Mouse (Mus musculus) embryonic fibroblast, embryonic 13.5 days (primary cell): ENCODE data around the gene Rpp21.
"Not testable (repeated sequence)": the region's sequence is repeated elsewhere in the genome, so short reads cannot be mapped to it uniquely, and the experiment has no call there.

ENCODE experiments used
- CTCF ChIP-seq: IDR thresholded peaks from 2 replicates; pipeline ENCODE4 v1.5.1; 2011; ENCODE audit warnings: mild to moderate bottlenecking, control low read depth, low read length, moderate library complexity, borderline replicate concordance; ENCODE audit not compliant: insufficient read depth
- POLR2A ChIP-seq: IDR thresholded peaks from 2 replicates; pipeline ENCODE4 v1.6.1; 2011; ENCODE audit warnings: low read depth, mild to moderate bottlenecking, control low read depth, low read length, moderate library complexity

DNA sequence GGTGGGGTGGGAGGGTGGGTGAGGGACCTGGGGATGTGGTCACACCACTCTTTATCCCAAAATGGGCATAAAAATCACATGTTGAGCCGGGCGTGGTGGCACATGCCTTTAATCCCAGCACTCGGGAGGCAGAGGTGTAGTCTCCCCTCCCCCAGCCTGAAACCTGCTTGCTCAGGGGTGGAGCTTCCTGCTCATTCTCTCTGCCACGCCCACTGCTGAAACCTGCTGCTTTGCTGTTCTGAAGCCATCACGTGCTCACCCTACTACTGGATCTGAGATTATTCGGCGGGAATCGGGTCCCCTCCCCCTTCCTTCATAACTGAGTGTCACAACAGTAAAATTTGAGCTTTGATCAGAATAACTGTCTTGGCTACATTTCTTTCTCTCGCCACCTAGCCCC, 22.6 kb downstream of the Rpp21 start:
- TF ChIP-seq POLR2A, CTCF: not testable (repeated sequence)
